15 mouse cellular contexts compared by ENCODE assay signal in genomic region chr9:62372556-62373221, GRCm38 (mm10). TPM values are rescaled to one million over a fixed set of nuclear protein-coding genes. Genes with fewer than 3 reads are reported as not detected.
DNase-seq lines count a peak whose midpoint lies in the region; ATAC-seq and TF ChIP-seq lines count a peak whose summit lies in the region.
"Had no signal": no experiment of that assay in that cellular context is flagged by ENCODE, and none has a peak within 500 bp of the region (broad histone marks: within the 10 kb centered on the region; RNA-seq: fewer than 3 reads in every experiment).

No protein-coding gene starts in this region.

- peaks cover 48% of the 10 kb centered on the region for H3K36me3 ChIP-seq in hindbrain, embryonic 13.5 days
- H3K36me3 ChIP-seq in hindbrain, embryonic 12.5 days, result peaks cover 54% of the 10 kb centered on the region
- peaks cover 38% of the 10 kb centered on the region for H3K36me3 ChIP-seq in C2C12 (ENCODE audit: control insufficient read depth, insufficient read depth)
- peaks cover 23% of the 10 kb centered on the region for H3K36me3 ChIP-seq in intestine, postnatal 0 days (ENCODE audit: control insufficient read depth, insufficient read depth)

- WGBS in hindbrain, embryonic 13.5 days, result 86% methylated on average over 9 of the region's 9 CpGs
- 85% methylated on average over 9 of the region's 9 CpGs for WGBS in hindbrain, embryonic 12.5 days
- WGBS in intestine, postnatal 0 days, result 76% methylated on average over 9 of the region's 9 CpGs

- H3K9ac ChIP-seq in hindbrain, embryonic 13.5 days, result no peak overlapping the region
- no peak overlapping the region for H3K9ac ChIP-seq in hindbrain, embryonic 12.5 days
- H3K9ac ChIP-seq in intestine, postnatal 0 days (ENCODE audit: low read depth, low read length), result no peak overlapping the region
- H3K9ac ChIP-seq: hindbrain, embryonic 15.5 days; lung, embryonic 14.5 days; midbrain, embryonic 13.5 days had no signal

- no peak for TF ChIP-seq CTCF in C2C12 (IDR thresholded peaks at IDR 0.05; ENCODE audit: control insufficient read depth, insufficient read depth, insufficient read length)
- no peak for TF ChIP-seq CTCF in intestine, postnatal 0 days (IDR thresholded peaks at IDR 0.05; ENCODE audit: low read depth)

- H3K27ac ChIP-seq in hindbrain, embryonic 13.5 days, result 0 out of 2 replicates have a peak overlapping the region, but pooled peaks have one; percentile 2
- no peak overlapping the region for H3K27ac ChIP-seq in hindbrain, embryonic 12.5 days
- peak overlapping the region; percentile 17 for H3K27ac ChIP-seq in intestine, postnatal 0 days (ENCODE audit: low read depth, low read length)
- H3K27ac ChIP-seq: hindbrain, embryonic 15.5 days; kidney, postnatal 0 days; midbrain, embryonic 13.5 days had no signal

- H3K4me1 ChIP-seq in hindbrain, embryonic 13.5 days (replicated peaks), result peaks cover 58% of the 10 kb centered on the region
- peaks cover 52% of the 10 kb centered on the region for H3K4me1 ChIP-seq in hindbrain, embryonic 12.5 days
- H3K4me1 ChIP-seq in intestine, postnatal 0 days (replicated peaks; ENCODE audit: control insufficient read depth, insufficient read depth, low read length), result 0 out of 2 replicates have a peak, but pooled peaks cover 12% of the 10 kb centered on the region

- no peak overlapping the region for H3K4me2 ChIP-seq in hindbrain, embryonic 13.5 days
- no peak overlapping the region for H3K4me2 ChIP-seq in hindbrain, embryonic 12.5 days (replicated peaks)
- no peak overlapping the region for H3K4me2 ChIP-seq in intestine, postnatal 0 days (replicated peaks; ENCODE audit: low read depth)
- H3K4me2 ChIP-seq: hindbrain, embryonic 15.5 days; lung, embryonic 14.5 days; midbrain, embryonic 13.5 days had no signal

- no peak overlapping the region for H3K4me3 ChIP-seq in hindbrain, embryonic 13.5 days
- no peak overlapping the region for H3K4me3 ChIP-seq in hindbrain, embryonic 12.5 days
- no peak overlapping the region for H3K4me3 ChIP-seq in C2C12 (ENCODE audit: insufficient read depth, poor library complexity, severe bottlenecking)
- H3K4me3 ChIP-seq in intestine, postnatal 0 days (ENCODE audit: low read depth, low read length), result no peak overlapping the region
- H3K4me3 ChIP-seq: hindbrain, embryonic 15.5 days; midbrain, embryonic 13.5 days had no signal

- H3K79me2 ChIP-seq in C2C12 (ENCODE audit: control insufficient read depth, insufficient read depth), result peaks cover 40% of the 10 kb centered on the region

- peak; percentile 54 for DNase-seq in 3T3-L1 (ENCODE audit: low read depth, low spot score)
- no peak for DNase-seq in embryo, embryonic 10.5 days (ENCODE audit: low spot score)
- DNase-seq in cerebellum, postnatal 36 days, result no peak
- DNase-seq: cerebellum, postnatal 10 days; layer of hippocampus, adult 9-11 months; right cerebral cortex, postnatal 14 days; thymus, adult 2 months had no signal

- ATAC-seq in hindbrain, embryonic 13.5 days (ENCODE audit: low FRiP score), result no peak
- ATAC-seq in hindbrain, embryonic 12.5 days (ENCODE audit: low FRiP score), result no peak
- ATAC-seq in intestine, postnatal 0 days, result no peak
- ATAC-seq: midbrain, embryonic 13.5 days had no signal

- no peaks in the 10 kb centered on the region for H3K27me3 ChIP-seq in hindbrain, embryonic 13.5 days
- H3K27me3 ChIP-seq in hindbrain, embryonic 12.5 days, result no peaks in the 10 kb centered on the region
- H3K27me3 ChIP-seq in C2C12 (ENCODE audit: control insufficient read depth, insufficient read depth, insufficient read length), result no peaks in the 10 kb centered on the region
- H3K27me3 ChIP-seq in intestine, postnatal 0 days (replicated peaks; ENCODE audit: control insufficient read depth, insufficient read depth, low read length), result no peaks in the 10 kb centered on the region
- H3K27me3 ChIP-seq: hindbrain, embryonic 15.5 days; midbrain, embryonic 13.5 days had no signal

- H3K9me3 ChIP-seq in hindbrain, embryonic 13.5 days, result no peaks in the 10 kb centered on the region
- H3K9me3 ChIP-seq in hindbrain, embryonic 12.5 days (replicated peaks), result no peaks in the 10 kb centered on the region
- H3K9me3 ChIP-seq in intestine, postnatal 0 days (ENCODE audit: control insufficient read depth), result no peaks in the 10 kb centered on the region
- H3K9me3 ChIP-seq: hindbrain, embryonic 15.5 days; midbrain, embryonic 13.5 days had no signal

- no peak overlapping the region for H3ac ChIP-seq in C2C12 (ENCODE audit: control insufficient read depth, insufficient read length, low read depth)

- peaks cover 14% of the 10 kb centered on the region for H3K79me3 ChIP-seq in C2C12 (ENCODE audit: low read depth)

TF ChIP-seq in C2C12, 6 proteins besides CTCF, POLR2A, EP300 and RAD21:
- peak; percentile 19 for TF ChIP-seq MYOD1 (IDR thresholded peaks at IDR 0.05; ENCODE audit: control insufficient read depth, insufficient read length, low read depth)
- TF ChIP-seq USF1 (IDR thresholded peaks at IDR 0.05; ENCODE audit: low read depth), result no peak

RNA-seq across cellular contexts. Expression of gene Anp32a, which starts 31.6 kb away (rescaled TPM):
- polyA plus RNA-seq in hindbrain, embryonic 13.5 days (2015; fragmentation: Nextera tagmentation; extraction: Ambion mirVana), result 149 and 172 TPM in 2 replicates
- polyA plus RNA-seq in hindbrain, embryonic 12.5 days (2016; fragmentation: Nextera tagmentation; extraction: Ambion mirVana), result 166 and 171 TPM in 2 replicates
- 100.0 TPM for polyA plus RNA-seq in C2C12 (2012; fragmentation: generic; extraction: Trizol)
- 53.6 and 57.4 TPM in 2 replicates for polyA plus RNA-seq in intestine, postnatal 0 days (2015; fragmentation: Nextera tagmentation; extraction: Ambion mirVana)
